Mouse (Mus musculus) embryonic stem cell, embryonic (primary cell): ENCODE measurements at regions not wholly inside any gene's neighbourhood (a gene's known extent, or its start where the extent isn't known, plus 50 kb on each side); places are given as distances from the start of the nearest gene placed in this dataset.

Experiments
- CTCF ChIA-PET, 4 experiments: fragments of 300-600 bp in 2 of 4; fragments of 350-600 bp in 2 of 4; sonication (Branson Sonifier 250); formaldehyde crosslinking; loops; one replicate each; lab custom pipeline; 2022; ENCODE audit warnings: inconsistent platforms in 2 of 4; lab: Charles Lee
- POLR2A ChIA-PET, 4 experiments: fragments of 300-600 bp in 2 of 4; fragments of 350-600 bp in 2 of 4; sonication (Branson Sonifier 250); formaldehyde crosslinking; loops; one replicate each; lab custom pipeline; 2022; ENCODE audit warnings: antibody characterized with exemption in 4 of 4, inconsistent platforms in 1 of 4; lab: Charles Lee

GRCm38 (mm10) chr16:76864392-76864791, 149.1 kb upstream of the Usp25 start:
- ChIA-PET POLR2A (no interaction called here), CTCF (no interaction called here)

GRCm38 (mm10) chr16:76855797-76856196, 157.7 kb upstream of the Usp25 start:
- CTCF ChIA-PET: interaction anchor here in 1 of 4 experiments (1.6 kb wide), 1 partner anchor 11 kb away, joined by 3 read pairs; no protein-coding TSS in a partner anchor
- POLR2A ChIA-PET: no interaction called here

GRCm38 (mm10) chr16:76851396-76851795, 162.1 kb upstream of the Usp25 start:
- POLR2A ChIA-PET: no interaction called here

GRCm38 (mm10) chr16:76837450-76837849, 176.1 kb upstream of the Usp25 start:
- CTCF ChIA-PET: no interaction called here
- POLR2A ChIA-PET: no interaction called here

More at GRCm38 (mm10) chr16:76851396-76851795, 162.1 kb upstream of the Usp25 start:
- CTCF ChIA-PET: no interaction called here

- CTCF ChIA-PET: no interaction called here
- POLR2A ChIA-PET: no interaction called here
These were observed 183.1 kb upstream of the Usp25 start for GRCm38 (mm10) chr16:76830371-76830770.

- ChIA-PET CTCF (interaction anchor here in 1 of 4 experiments (0.6 kb wide), 1 partner anchor 13 kb away, joined by 3 read pairs; no protein-coding TSS in a partner anchor), POLR2A (no interaction called here)
These were observed 185.6 kb upstream of the Usp25 start for GRCm38 (mm10) chr16:76827674-76828441.

GRCm38 (mm10) chr16:76821261-76821660, 192.2 kb upstream of the Usp25 start:
- POLR2A ChIA-PET: no interaction called here
- CTCF ChIA-PET: no interaction called here

- POLR2A ChIA-PET: no interaction called here
- CTCF ChIA-PET: interaction anchor here in 1 of 4 experiments (0.7 kb wide), 1 partner anchor 12 kb away, joined by 10 read pairs; no protein-coding TSS in a partner anchor
These were observed 197.2 kb upstream of the Usp25 start for GRCm38 (mm10) chr16:76816056-76816885.

GRCm38 (mm10) chr16:76803725-76804124, 209.8 kb upstream of the Usp25 start:
- CTCF ChIA-PET: interaction anchor here in 1 of 4 experiments (0.6 kb wide), 1 partner anchor 12 kb away, joined by 10 read pairs; no protein-coding TSS in a partner anchor
- POLR2A ChIA-PET: no interaction called here

- CTCF ChIA-PET: interaction anchor here in 2 of 4 experiments (0.8 to 0.9 kb wide), 3 partner anchors 8 to 589 kb away, joined by 3 read pairs; no protein-coding TSS in a partner anchor
- POLR2A ChIA-PET: no interaction called here
These were observed 226.9 kb upstream of the Usp25 start for GRCm38 (mm10) chr16:76786405-76787155.

GRCm38 (mm10) chr16:76782656-76783055, 230.8 kb upstream of the Usp25 start:
- ChIA-PET POLR2A (no interaction called here), CTCF (interaction anchor here in 1 of 4 experiments (0.9 kb wide), 1 partner anchor 84 kb away, joined by 3 read pairs; no protein-coding TSS in a partner anchor)

GRCm38 (mm10) chr16:76775790-76776189, 237.7 kb upstream of the Usp25 start:
- CTCF ChIA-PET: no interaction called here
- POLR2A ChIA-PET: no interaction called here

- ChIA-PET CTCF (no interaction called here), POLR2A (no interaction called here)
These were observed 239.5 kb upstream of the Usp25 start for GRCm38 (mm10) chr16:76774032-76774431.

- POLR2A ChIA-PET: no interaction called here
- CTCF ChIA-PET: no interaction called here
These were observed 240.0 kb upstream of the Usp25 start for GRCm38 (mm10) chr16:76773466-76773865.

- POLR2A ChIA-PET: no interaction called here
- CTCF ChIA-PET: interaction anchor here in 2 of 4 experiments (0.5 to 0.7 kb wide), 2 partner anchors 15 to 567 kb away, joined by 3 read pairs; no protein-coding TSS in a partner anchor
These were observed 244.9 kb upstream of the Usp25 start for GRCm38 (mm10) chr16:76768607-76769006.

- ChIA-PET CTCF (interaction anchor here in 1 of 4 experiments (0.6 to 0.7 kb wide), 2 partner anchors 99 to 401 kb away, joined by 3 to 5 read pairs; no protein-coding TSS in a partner anchor), POLR2A (no interaction called here)
These were observed 246.9 kb upstream of the Usp25 start for GRCm38 (mm10) chr16:76766636-76767035.

GRCm38 (mm10) chr16:76765536-76765935, 248.0 kb upstream of the Usp25 start:
- CTCF ChIA-PET: no interaction called here
- POLR2A ChIA-PET: interaction anchor here in 1 of 4 experiments (0.8 kb wide), 1 partner anchor 949 kb away, joined by 3 read pairs; no protein-coding TSS in a partner anchor

- POLR2A ChIA-PET: no interaction called here
These were observed 248.5 kb upstream of the Usp25 start for GRCm38 (mm10) chr16:76764994-76765393.

More at GRCm38 (mm10) chr16:76764994-76765393, 248.5 kb upstream of the Usp25 start:
- CTCF ChIA-PET: no interaction called here
